18 mouse cellular contexts compared by ENCODE assay signal in the genomic region with DNA sequence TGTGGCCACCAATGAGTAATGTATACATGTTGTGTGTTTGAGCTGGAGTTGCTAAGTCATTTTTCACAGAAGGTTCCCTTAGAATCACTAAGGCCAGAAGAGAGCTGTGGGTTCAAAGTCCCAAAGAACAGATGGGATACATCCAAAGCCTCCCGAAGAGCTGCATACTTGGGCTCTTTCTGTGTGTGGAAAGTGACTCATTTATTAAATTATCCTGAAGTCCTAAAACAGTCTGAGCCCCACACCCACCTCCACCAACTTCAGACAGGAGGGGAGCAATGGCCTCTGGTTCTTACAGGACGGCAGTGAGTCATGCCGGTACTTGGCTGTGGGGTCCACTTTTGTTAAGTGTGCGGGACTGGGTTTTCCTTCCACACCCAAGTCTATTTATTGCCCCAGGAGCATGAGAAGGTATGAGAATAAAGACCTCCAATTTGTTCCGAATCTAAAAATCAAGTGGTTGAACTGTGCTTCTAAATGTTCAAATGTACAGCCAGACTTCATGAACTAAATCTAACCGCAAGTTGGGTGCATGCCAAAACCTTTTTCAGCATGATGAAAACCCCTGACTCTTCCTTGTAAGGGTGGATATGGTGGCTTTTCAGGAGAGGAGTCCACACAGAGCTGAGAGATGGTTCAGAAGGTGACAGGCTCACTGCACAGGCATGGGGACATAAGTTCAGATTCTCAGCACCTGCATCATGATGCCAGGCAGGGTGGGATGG.
DNase-seq lines count a peak whose midpoint lies in the region; ATAC-seq and TF ChIP-seq lines count a peak whose summit lies in the region.
"Had no signal": no experiment of that assay in that cellular context is flagged by ENCODE, and none has a peak within 500 bp of the region (broad histone marks: within the 10 kb centered on the region; RNA-seq: fewer than 3 reads in every experiment).

No protein-coding gene starts in this region.

- peak; percentile 32; the same call in 1 of the 2 replicates for ATAC-seq in kidney, embryonic 14.5 days (ENCODE audit: low FRiP score, low TSS enrichment)
- ATAC-seq in lung, embryonic 15.5 days (ENCODE audit: borderline replicate concordance, extremely low read depth, low FRiP score, low TSS enrichment): peak; percentile 17
- ATAC-seq in stomach, embryonic 16.5 days (ENCODE audit: insufficient read depth, low FRiP score): peak; percentile 72; the same call in 1 of the 2 replicates
- no peak for ATAC-seq in liver, embryonic 12.5 days
- ATAC-seq: forebrain, postnatal 0 days had no signal

- TF ChIP-seq POLR2A in kidney, adult 2 months (IDR thresholded peaks at IDR 0.05; ENCODE audit: low read depth, low read length): no peak

- no peak overlapping the region for H3K4me2 ChIP-seq in kidney, embryonic 14.5 days (replicated peaks; ENCODE audit: low read depth, low read length)
- no peak overlapping the region for H3K4me2 ChIP-seq in lung, embryonic 15.5 days
- no peak overlapping the region for H3K4me2 ChIP-seq in stomach, embryonic 16.5 days (ENCODE audit: low read depth, low read length)
- no peak overlapping the region for H3K4me2 ChIP-seq in liver, embryonic 12.5 days
- H3K4me2 ChIP-seq: embryonic facial prominence, embryonic 12.5 days; limb, embryonic 13.5 days; liver, embryonic 15.5 days; midbrain, embryonic 12.5 days; neural tube, embryonic 13.5 days had no signal

- H3K9me3 ChIP-seq in kidney, embryonic 14.5 days (ENCODE audit: control insufficient read depth, low read length): no peaks in the 10 kb centered on the region
- H3K9me3 ChIP-seq in lung, embryonic 15.5 days: no peaks in the 10 kb centered on the region
- no peaks in the 10 kb centered on the region for H3K9me3 ChIP-seq in stomach, embryonic 16.5 days (replicated peaks; ENCODE audit: control insufficient read depth, low read length)
- no peaks in the 10 kb centered on the region for H3K9me3 ChIP-seq in liver, embryonic 12.5 days (replicated peaks)
- H3K9me3 ChIP-seq: embryonic facial prominence, embryonic 12.5 days; hindbrain, embryonic 10.5 days; limb, embryonic 13.5 days; liver, embryonic 15.5 days; midbrain, embryonic 12.5 days; neural tube, embryonic 13.5 days had no signal

- no peak overlapping the region for H3K9ac ChIP-seq in kidney, embryonic 14.5 days (ENCODE audit: low read depth, low read length)
- no peak overlapping the region for H3K9ac ChIP-seq in lung, embryonic 15.5 days
- no peak overlapping the region for H3K9ac ChIP-seq in stomach, embryonic 16.5 days (ENCODE audit: low read length)
- no peak overlapping the region for H3K9ac ChIP-seq in liver, embryonic 12.5 days
- H3K9ac ChIP-seq: embryonic facial prominence, embryonic 12.5 days; forebrain, postnatal 0 days; limb, embryonic 13.5 days; liver, embryonic 15.5 days; midbrain, embryonic 12.5 days; neural tube, embryonic 13.5 days had no signal

- no peak overlapping the region for H3K4me3 ChIP-seq in kidney, embryonic 14.5 days (ENCODE audit: low read length)
- no peak overlapping the region for H3K4me3 ChIP-seq in kidney, adult 2 months (ENCODE audit: insufficient read depth, low read depth, low read length)
- H3K4me3 ChIP-seq in lung, embryonic 15.5 days: no peak overlapping the region
- no peak overlapping the region for H3K4me3 ChIP-seq in stomach, embryonic 16.5 days (replicated peaks; ENCODE audit: low read length)
- no peak overlapping the region for H3K4me3 ChIP-seq in liver, embryonic 12.5 days
- H3K4me3 ChIP-seq: embryonic facial prominence, embryonic 12.5 days; hindbrain, embryonic 10.5 days; limb, embryonic 13.5 days; liver, embryonic 15.5 days; midbrain, embryonic 12.5 days; neural tube, embryonic 13.5 days had no signal

- WGBS in kidney, embryonic 14.5 days: 66% methylated on average over 6 of the region's 6 CpGs
- WGBS in kidney, adult 2 months: 65% methylated on average over 6 of the region's 6 CpGs
- 52% methylated on average over 6 of the region's 6 CpGs for WGBS in lung, embryonic 15.5 days
- 37% methylated on average over 6 of the region's 6 CpGs for WGBS in stomach, embryonic 16.5 days
- WGBS in liver, embryonic 12.5 days (ENCODE audit: insufficient replicate concordance): 76% methylated on average over 6 of the region's 6 CpGs

- no peaks in the 10 kb centered on the region for H3K4me1 ChIP-seq in kidney, embryonic 14.5 days (ENCODE audit: control insufficient read depth, insufficient read depth, low read length)
- H3K4me1 ChIP-seq in kidney, adult 2 months (ENCODE audit: control insufficient read depth, insufficient read depth, low read length): no peaks in the 10 kb centered on the region
- H3K4me1 ChIP-seq in lung, embryonic 15.5 days: peaks cover 18% of the 10 kb centered on the region
- H3K4me1 ChIP-seq in stomach, embryonic 16.5 days (ENCODE audit: control insufficient read depth, insufficient read depth, low read length): peaks cover 21% of the 10 kb centered on the region
- H3K4me1 ChIP-seq in liver, embryonic 12.5 days: no peaks in the 10 kb centered on the region
- H3K4me1 ChIP-seq: embryonic facial prominence, embryonic 12.5 days; hindbrain, embryonic 10.5 days; liver, embryonic 15.5 days; midbrain, embryonic 12.5 days; neural tube, embryonic 13.5 days had no signal

- no peak for DNase-seq in kidney, adult 2 months
- DNase-seq in lung, postnatal 14 days: no peak
- DNase-seq in fibroblast of lung, adult 2 months (ENCODE audit: low read depth): peak; percentile 91
- no peak for DNase-seq in adrenal gland, postnatal 14 days
- DNase-seq: adrenal gland, adult 2 months; cerebellum, adult 8-10 months; forebrain, postnatal 0 days; gastrocnemius, postnatal 36 days had no signal

- H3K27ac ChIP-seq in kidney, embryonic 14.5 days (ENCODE audit: low read depth, low read length): no peak overlapping the region
- H3K27ac ChIP-seq in kidney, adult 2 months (ENCODE audit: insufficient read depth, low read depth, low read length): no peak overlapping the region
- H3K27ac ChIP-seq in lung, embryonic 15.5 days: peak overlapping the region; percentile 49
- peak overlapping the region; percentile 88 for H3K27ac ChIP-seq in stomach, embryonic 16.5 days (ENCODE audit: low read length)
- no peak overlapping the region for H3K27ac ChIP-seq in liver, embryonic 12.5 days
- H3K27ac ChIP-seq: embryonic facial prominence, embryonic 12.5 days; hindbrain, embryonic 10.5 days; limb, embryonic 13.5 days; liver, embryonic 15.5 days; midbrain, embryonic 12.5 days; neural tube, embryonic 13.5 days had no signal

- no peak for TF ChIP-seq CTCF in kidney, adult 2 months (conservative IDR thresholded peaks at IDR 0.05; ENCODE audit: insufficient read depth, insufficient read length, low read depth, low read length)

- no peaks in the 10 kb centered on the region for H3K27me3 ChIP-seq in kidney, embryonic 14.5 days (ENCODE audit: control insufficient read depth, insufficient read depth, low read length)
- H3K27me3 ChIP-seq in kidney, adult 2 months (replicated peaks; ENCODE audit: control insufficient read depth, insufficient read depth, low read length): no peaks in the 10 kb centered on the region
- no peaks in the 10 kb centered on the region for H3K27me3 ChIP-seq in lung, embryonic 15.5 days
- H3K27me3 ChIP-seq in stomach, embryonic 16.5 days (ENCODE audit: control insufficient read depth, insufficient read depth, low read length): no peaks in the 10 kb centered on the region
- H3K27me3 ChIP-seq in liver, embryonic 12.5 days (replicated peaks): no peaks in the 10 kb centered on the region
- H3K27me3 ChIP-seq: embryonic facial prominence, embryonic 12.5 days; limb, embryonic 13.5 days; liver, embryonic 15.5 days; midbrain, embryonic 12.5 days; neural tube, embryonic 13.5 days had no signal

- no peaks in the 10 kb centered on the region for H3K36me3 ChIP-seq in kidney, embryonic 14.5 days (ENCODE audit: control insufficient read depth, insufficient read depth, low read length)
- no peaks in the 10 kb centered on the region for H3K36me3 ChIP-seq in kidney, adult 2 months (ENCODE audit: control insufficient read depth, insufficient read depth, low read length)
- H3K36me3 ChIP-seq in lung, embryonic 15.5 days: no peaks in the 10 kb centered on the region
- H3K36me3 ChIP-seq in stomach, embryonic 16.5 days (ENCODE audit: control insufficient read depth, insufficient read depth, low read length): no peaks in the 10 kb centered on the region
- no peaks in the 10 kb centered on the region for H3K36me3 ChIP-seq in liver, embryonic 12.5 days
- H3K36me3 ChIP-seq: embryonic facial prominence, embryonic 12.5 days; hindbrain, embryonic 10.5 days; limb, embryonic 13.5 days; liver, embryonic 15.5 days; midbrain, embryonic 12.5 days; neural tube, embryonic 13.5 days had no signal

Comparison
In these comparisons a context has a peak if more than half of its experiments do, and no peak if none do; other contexts are left out.
1. H3K27ac ChIP-seq: peak in lung, embryonic 15.5 days (single experiment) and stomach, embryonic 16.5 days (single experiment); none in kidney, embryonic 14.5 days (single experiment), kidney, adult 2 months (single experiment) and liver, embryonic 12.5 days (single experiment).